Mouse (Mus musculus) left cerebral cortex, postnatal 4 days (tissue): ENCODE measurements at regions not wholly inside any gene's neighbourhood (a gene's known extent, or its start where the extent isn't known, plus 50 kb on each side); places are given as distances from the start of the nearest gene placed in this dataset.

ENCODE experiments used
- DNase-seq: peaks from one replicate; pipeline ENCODE4 v3.0.0-alpha.2; 2022
- intact Hi-C: fragments of 180-260 bp; cut with DNase I; formaldehyde crosslinking; loops from one replicate; pipeline ENCODE4 v1.15.1; 2025

- intact Hi-C loops: no loop called here
- DNase-seq: peak; percentile 37
Observed at GRCm38 (mm10) chr16:61850310-61850709, 936.3 kb downstream of the Nsun3 start.
